Mouse (Mus musculus): ENCODE data around the gene Dlg2.

Dlg2 gene

GRCm38 (mm10) chr7:92005681-92006425, 1529.4 kb downstream of the Dlg2 start:
- in situ Hi-C loops (cut with MboI; ENCODE audit: low pct_unique_long_range_greater_than_20kb in 1 of 2, low sequenced_read_pairs in 2 of 2, unreplicated experiment in 1 of 2), result no loop called here

DNA sequence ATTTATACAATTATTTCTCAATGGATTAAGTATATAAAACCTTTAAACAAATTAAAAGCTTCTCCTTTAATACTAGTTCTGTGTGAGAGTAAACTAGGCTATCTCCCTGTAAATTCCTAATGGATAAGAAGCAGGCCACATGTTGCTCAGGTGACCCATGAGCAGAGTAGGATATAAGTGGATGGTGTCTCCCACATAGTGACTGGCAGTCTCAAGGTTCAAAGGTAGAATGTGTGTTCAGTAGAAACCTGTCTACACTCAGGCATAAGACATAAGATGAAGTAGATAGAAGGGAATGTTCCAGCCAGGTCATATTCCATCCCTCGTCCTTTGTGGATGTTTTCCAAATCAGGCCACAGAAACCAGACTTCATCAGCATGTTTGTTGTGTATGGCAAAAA, 1532.2 kb downstream of the Dlg2 start:
- in situ Hi-C loops (cut with MboI; ENCODE audit: low pct_unique_long_range_greater_than_20kb in 1 of 2, low sequenced_read_pairs in 2 of 2, unreplicated experiment in 1 of 2), result no loop called here

- in situ Hi-C loops (cut with MboI; ENCODE audit: low pct_unique_long_range_greater_than_20kb in 1 of 2, low sequenced_read_pairs in 2 of 2, unreplicated experiment in 1 of 2), result loop anchor here in 1 of 2 experiments (25.0 kb wide), 1 partner anchor 563 kb away; no protein-coding TSS in a partner anchor
These were observed 1548.5 kb downstream of the Dlg2 start for GRCm38 (mm10) chr7:92024928-92025327.

DNA sequence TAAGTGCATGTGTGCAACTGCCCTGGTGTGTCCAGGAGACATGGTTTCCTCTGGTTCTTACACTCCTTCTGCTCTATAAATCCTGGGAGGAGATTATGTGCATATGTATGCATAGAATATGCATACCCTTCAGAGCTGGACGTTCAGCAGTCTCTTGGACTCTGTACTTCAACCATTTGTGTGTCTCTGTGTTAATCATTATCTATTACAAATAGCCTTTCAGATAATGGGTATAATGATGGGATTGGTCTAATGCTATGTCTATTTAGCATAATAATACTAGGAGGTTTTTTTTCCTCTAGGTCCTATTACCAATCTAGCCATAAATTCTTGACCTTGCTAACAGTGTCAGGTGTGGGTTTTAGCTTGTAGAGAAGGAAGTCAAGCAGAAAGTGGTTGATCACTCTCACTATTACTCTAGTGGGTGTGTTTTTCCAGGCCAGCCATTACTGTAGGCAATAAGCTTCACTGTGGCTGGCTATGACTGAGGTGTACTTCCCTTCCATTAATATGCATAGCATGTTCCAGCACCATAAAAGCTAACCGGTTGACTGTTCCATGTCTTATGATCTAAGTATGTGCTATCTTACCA, 1549.1 kb downstream of the Dlg2 start:
- in situ Hi-C loops (cut with MboI; ENCODE audit: low pct_unique_long_range_greater_than_20kb in 1 of 2, low sequenced_read_pairs in 2 of 2, unreplicated experiment in 1 of 2), result loop anchor here in 1 of 2 experiments (25.0 kb wide), 1 partner anchor 563 kb away; no protein-coding TSS in a partner anchor

DNA sequence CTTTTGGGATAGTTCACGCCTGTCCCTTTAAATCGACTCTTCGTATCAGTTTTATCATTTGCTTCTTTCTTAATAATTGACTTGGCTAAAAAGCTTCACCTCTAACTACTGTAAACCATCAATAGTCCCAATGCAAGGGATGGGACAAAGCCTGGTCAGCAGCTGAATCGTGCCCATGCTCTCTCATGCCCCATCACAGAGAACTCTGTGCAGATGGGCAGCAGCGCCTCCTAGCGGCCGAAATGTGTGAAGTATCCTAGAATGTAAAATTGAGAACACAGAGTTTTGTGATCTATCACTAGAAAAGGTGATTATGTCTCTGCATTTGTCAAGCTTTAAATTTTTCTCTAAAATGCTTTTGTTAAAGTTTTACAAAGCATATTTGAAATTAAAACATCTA, 1550.6 kb downstream of the Dlg2 start:
- in situ Hi-C loops (cut with MboI; ENCODE audit: low pct_unique_long_range_greater_than_20kb in 1 of 2, low sequenced_read_pairs in 2 of 2, unreplicated experiment in 1 of 2), result loop anchor here in 1 of 2 experiments (25.0 kb wide), 1 partner anchor 565 kb away; no protein-coding TSS in a partner anchor

DNA sequence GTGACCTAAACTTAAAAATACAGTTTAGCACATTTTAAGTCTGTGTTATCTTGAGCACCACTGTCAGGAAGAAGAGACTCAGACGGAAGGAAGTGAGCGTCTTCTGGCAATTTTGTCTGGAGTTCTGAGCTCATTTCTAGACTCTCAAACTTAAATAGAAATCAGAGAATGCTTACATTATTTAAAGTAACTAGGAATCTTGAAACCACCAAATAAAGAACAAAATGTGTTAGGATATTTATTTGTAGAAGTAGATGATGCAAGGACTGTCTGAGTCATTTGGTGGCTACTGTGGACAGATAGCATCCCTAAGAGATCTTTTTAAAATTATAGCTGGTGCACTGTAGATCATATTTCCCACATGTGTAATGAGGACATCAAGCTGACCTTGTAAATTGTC, 1557.8 kb downstream of the Dlg2 start:
- in situ Hi-C loops (cut with MboI; ENCODE audit: low pct_unique_long_range_greater_than_20kb in 1 of 2, low sequenced_read_pairs in 2 of 2, unreplicated experiment in 1 of 2), result loop anchor here in 1 of 2 experiments (25.0 kb wide), 1 partner anchor 572 kb away; no protein-coding TSS in a partner anchor

- in situ Hi-C loops (cut with MboI; ENCODE audit: low pct_unique_long_range_greater_than_20kb in 1 of 2, low sequenced_read_pairs in 2 of 2, unreplicated experiment in 1 of 2), result loop anchor here in 1 of 2 experiments (25.0 kb wide), 1 partner anchor 578 kb away; no protein-coding TSS in a partner anchor
These were observed 1563.7 kb downstream of the Dlg2 start for GRCm38 (mm10) chr7:92040187-92040586.

GRCm38 (mm10) chr7:92040785-92041411, 1564.4 kb downstream of the Dlg2 start:
- in situ Hi-C loops (cut with MboI; ENCODE audit: low pct_unique_long_range_greater_than_20kb in 1 of 2, low sequenced_read_pairs in 2 of 2, unreplicated experiment in 1 of 2), result loop anchor here in 1 of 2 experiments (25.0 kb wide), 1 partner anchor 579 kb away; no protein-coding TSS in a partner anchor

DNA sequence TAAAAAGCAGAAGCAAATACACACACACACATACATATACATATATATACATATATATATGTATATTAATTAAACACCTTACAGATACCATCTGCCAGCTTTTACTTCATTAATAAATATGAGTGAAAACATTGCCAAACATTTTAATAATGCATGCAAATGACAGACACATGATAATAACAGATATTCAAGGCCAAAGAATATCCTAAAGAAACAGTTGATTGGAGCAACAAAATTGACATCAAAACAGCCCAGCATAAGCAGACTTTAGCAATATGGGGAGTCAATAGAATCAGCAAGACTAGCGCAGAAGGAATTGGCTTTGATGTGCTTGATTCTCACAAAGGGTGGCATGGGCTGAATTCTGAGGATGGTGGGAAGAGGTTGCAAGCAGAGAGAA, 1568.5 kb downstream of the Dlg2 start:
- in situ Hi-C loops (cut with MboI; ENCODE audit: low pct_unique_long_range_greater_than_20kb in 1 of 2, low sequenced_read_pairs in 2 of 2, unreplicated experiment in 1 of 2), result loop anchor here in 1 of 2 experiments (25.0 kb wide), 1 partner anchor 583 kb away; no protein-coding TSS in a partner anchor

- in situ Hi-C loops (cut with MboI; ENCODE audit: low pct_unique_long_range_greater_than_20kb in 1 of 2, low sequenced_read_pairs in 2 of 2, unreplicated experiment in 1 of 2), result loop anchor here in 1 of 2 experiments (25.0 kb wide), 1 partner anchor 585 kb away; no protein-coding TSS in a partner anchor
These were observed 1570.8 kb downstream of the Dlg2 start for GRCm38 (mm10) chr7:92047271-92047670.

- in situ Hi-C loops (cut with MboI; ENCODE audit: low pct_unique_long_range_greater_than_20kb in 1 of 2, low sequenced_read_pairs in 2 of 2, unreplicated experiment in 1 of 2), result loop anchor here in 1 of 2 experiments (25.0 kb wide), 1 partner anchor 587 kb away; no protein-coding TSS in a partner anchor
These were observed 1572.4 kb downstream of the Dlg2 start for GRCm38 (mm10) chr7:92048876-92049275.

DNA sequence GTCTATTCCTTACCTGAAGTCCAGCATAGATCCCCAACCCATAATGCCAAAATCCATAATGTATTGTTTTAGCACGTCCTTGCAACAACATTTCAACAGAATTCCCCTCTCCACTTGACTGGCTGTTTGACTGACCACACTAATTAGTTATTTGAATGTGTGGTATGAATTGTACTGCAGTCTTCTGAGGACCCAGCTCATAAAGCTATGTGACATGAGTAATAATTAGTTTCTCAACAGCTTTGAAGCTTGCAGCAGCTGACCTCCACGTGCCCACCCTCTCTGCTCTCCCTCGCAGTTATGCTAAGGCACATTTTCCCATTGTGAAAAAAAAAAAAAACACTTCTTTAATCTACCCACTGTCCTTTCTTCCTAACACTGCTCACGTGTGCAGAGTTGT, 1590.4 kb downstream of the Dlg2 start:
- in situ Hi-C loops (cut with MboI; ENCODE audit: low pct_unique_long_range_greater_than_20kb in 1 of 2, low sequenced_read_pairs in 2 of 2, unreplicated experiment in 1 of 2), result no loop called here

DNA sequence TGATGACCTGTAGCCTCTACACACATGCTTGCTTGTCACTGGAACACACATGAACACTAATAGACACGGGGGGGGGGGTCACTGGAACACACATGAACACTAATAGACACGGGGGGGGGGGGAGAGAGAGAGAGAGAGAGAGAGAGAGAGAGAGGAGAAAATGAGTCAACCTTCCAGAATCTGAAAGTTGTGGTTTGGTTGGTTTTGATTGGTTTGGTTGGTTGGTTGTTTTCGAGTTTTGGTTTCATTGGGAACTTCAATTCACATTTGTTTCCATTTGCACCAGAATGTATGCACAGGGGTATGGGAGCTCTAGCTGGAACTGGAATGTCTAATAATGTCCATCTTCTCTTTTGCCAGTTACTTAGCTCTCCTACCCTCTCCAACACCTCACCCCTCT, 1611.0 kb downstream of the Dlg2 start:
- in situ Hi-C loops (cut with MboI; ENCODE audit: low pct_unique_long_range_greater_than_20kb in 1 of 2, low sequenced_read_pairs in 2 of 2, unreplicated experiment in 1 of 2), result no loop called here

DNA sequence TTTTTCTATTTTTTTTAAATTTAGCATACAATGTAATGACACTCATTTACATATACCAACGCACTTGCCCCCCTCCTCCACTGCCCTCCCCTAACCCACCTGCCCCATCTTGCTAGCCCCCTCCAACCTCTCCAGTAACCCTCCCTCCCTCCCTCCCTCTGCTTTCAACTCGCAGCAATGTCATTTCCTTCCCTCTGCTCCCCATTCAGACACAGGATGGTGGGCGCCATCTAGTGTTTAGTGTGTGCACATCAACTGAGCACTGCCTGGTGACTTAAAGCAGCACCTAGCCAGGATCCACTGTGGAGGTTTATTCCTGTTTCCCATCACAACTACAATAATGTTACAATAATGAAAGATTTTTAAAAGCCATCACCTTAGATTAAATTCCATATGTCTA, 1617.4 kb downstream of the Dlg2 start:
- in situ Hi-C loops (cut with MboI; ENCODE audit: low pct_unique_long_range_greater_than_20kb in 1 of 2, low sequenced_read_pairs in 2 of 2, unreplicated experiment in 1 of 2), result no loop called here

DNA sequence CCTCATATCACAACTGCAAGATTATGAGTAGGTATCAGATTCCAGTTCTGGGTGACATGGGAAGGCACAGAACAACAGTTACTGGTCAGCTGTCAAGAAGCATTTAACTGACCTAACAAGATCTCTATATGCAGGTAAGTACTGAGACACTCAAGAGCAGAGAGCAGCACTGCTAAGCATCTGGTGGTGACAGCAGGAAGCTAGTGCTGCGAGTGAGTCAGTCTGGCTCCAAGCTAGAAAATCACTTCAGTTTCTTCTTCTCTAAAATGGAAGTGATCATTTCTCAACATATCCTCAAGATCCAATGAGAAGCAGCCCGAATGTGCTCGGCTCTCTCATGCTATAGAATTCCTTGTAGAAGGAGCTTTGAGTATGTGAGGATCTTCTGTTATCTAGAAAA, 1618.7 kb downstream of the Dlg2 start:
- in situ Hi-C loops (cut with MboI; ENCODE audit: low pct_unique_long_range_greater_than_20kb in 1 of 2, low sequenced_read_pairs in 2 of 2, unreplicated experiment in 1 of 2), result no loop called here

- in situ Hi-C loops (cut with MboI; ENCODE audit: low pct_unique_long_range_greater_than_20kb in 1 of 2, low sequenced_read_pairs in 2 of 2, unreplicated experiment in 1 of 2), result loop anchor here in 1 of 2 experiments (10.0 to 25.0 kb wide), 3 partner anchors 211 to 454 kb away; no protein-coding TSS in a partner anchor
These were observed 1624.4 kb downstream of the Dlg2 start for GRCm38 (mm10) chr7:92100847-92101246.

- in situ Hi-C loops (cut with MboI; ENCODE audit: low pct_unique_long_range_greater_than_20kb in 1 of 2, low sequenced_read_pairs in 2 of 2, unreplicated experiment in 1 of 2), result loop anchor here in 1 of 2 experiments (10.0 to 25.0 kb wide), 3 partner anchors 209 to 452 kb away; no protein-coding TSS in a partner anchor
These were observed 1626.5 kb downstream of the Dlg2 start for GRCm38 (mm10) chr7:92102892-92103543.

DNA sequence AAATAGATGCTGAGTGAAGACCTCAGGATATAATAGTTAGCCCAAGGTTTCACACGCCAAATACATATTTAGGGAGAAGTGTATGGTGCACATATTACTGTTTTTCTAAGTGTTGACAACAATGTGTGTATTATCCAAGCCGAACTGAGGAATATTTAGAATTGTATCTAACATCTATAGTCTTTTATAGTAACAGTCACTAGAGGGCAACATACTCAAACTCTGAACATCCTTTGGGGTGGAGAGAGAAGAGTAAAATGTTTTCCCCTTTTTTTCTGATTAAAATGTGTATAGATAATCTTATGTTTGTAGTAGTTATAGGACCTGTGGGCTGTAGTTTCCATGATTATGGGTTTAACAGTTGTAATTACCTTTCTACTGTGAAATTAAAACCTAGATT, 1629.0 kb downstream of the Dlg2 start:
- in situ Hi-C loops (cut with MboI; ENCODE audit: low pct_unique_long_range_greater_than_20kb in 1 of 2, low sequenced_read_pairs in 2 of 2, unreplicated experiment in 1 of 2), result loop anchor here in 1 of 2 experiments (10.0 to 25.0 kb wide), 3 partner anchors 207 to 449 kb away; no protein-coding TSS in a partner anchor

All from mouse embryonic stem cell (cell line).